10 mouse cellular contexts compared by ENCODE assay signal in genomic region chr2:25364313-25364712, GRCm38 (mm10). TPM values are rescaled to one million over a fixed set of nuclear protein-coding genes. Genes with fewer than 3 reads are reported as not detected.
DNase-seq lines count a peak whose midpoint lies in the region; ATAC-seq and TF ChIP-seq lines count a peak whose summit lies in the region.
"Had no signal": no experiment of that assay in that cellular context is flagged by ENCODE, and none has a peak within 500 bp of the region (broad histone marks: within the 10 kb centered on the region; RNA-seq: fewer than 3 reads in every experiment).

No protein-coding gene starts in this region.

- H3K9me3 ChIP-seq in forebrain, embryonic 10.5 days, result no peaks in the 10 kb centered on the region
- H3K9me3 ChIP-seq in forebrain, postnatal 0 days (ENCODE audit: low read length), result no peaks in the 10 kb centered on the region
- no peaks in the 10 kb centered on the region for H3K9me3 ChIP-seq in heart, postnatal 0 days (replicated peaks; ENCODE audit: control insufficient read depth, low read length)

- peaks cover 14% of the 10 kb centered on the region for H3K4me1 ChIP-seq in forebrain, embryonic 10.5 days
- no peaks in the 10 kb centered on the region; the same call in 1 of the 2 replicates for H3K4me1 ChIP-seq in forebrain, postnatal 0 days (ENCODE audit: insufficient read depth)
- peaks cover 15% of the 10 kb centered on the region for H3K4me1 ChIP-seq in lung, adult 2 months (ENCODE audit: control insufficient read depth, insufficient read depth, low read length)
- peaks cover 12% of the 10 kb centered on the region for H3K4me1 ChIP-seq in heart, postnatal 0 days (ENCODE audit: control insufficient read depth, insufficient read depth)

- H3K4me3 ChIP-seq in forebrain, embryonic 10.5 days, result peak overlapping the region; percentile 69; the same call in 1 of the 2 replicates
- H3K4me3 ChIP-seq in forebrain, postnatal 0 days (ENCODE audit: low read depth, low read length), result no peak overlapping the region
- peak overlapping the region; percentile 7 for H3K4me3 ChIP-seq in lung, adult 2 months (replicated peaks; ENCODE audit: extremely low read depth, low read depth, low read length)
- H3K4me3 ChIP-seq in heart, postnatal 0 days (ENCODE audit: low read depth, low read length), result no peak overlapping the region
- H3K4me3 ChIP-seq in macrophage (ENCODE audit: inconsistent target), result peak overlapping the region; percentile 94

- no peak for TF ChIP-seq CTCF in forebrain, postnatal 0 days (IDR thresholded peaks at IDR 0.05; ENCODE audit: low read depth)
- TF ChIP-seq CTCF in lung, adult 2 months (IDR thresholded peaks at IDR 0.05; ENCODE audit: insufficient read depth, low read length), result no peak
- TF ChIP-seq CTCF in heart, postnatal 0 days (IDR thresholded peaks at IDR 0.05; ENCODE audit: low read depth), result no peak

- no peak overlapping the region for H3K4me2 ChIP-seq in forebrain, postnatal 0 days (ENCODE audit: low read depth)
- peak overlapping the region; percentile 100; the same call in 1 of the 2 replicates for H3K4me2 ChIP-seq in heart, postnatal 0 days (ENCODE audit: low read depth, low read length)

- TF ChIP-seq EP300 in heart, postnatal 0 days (IDR thresholded peaks at IDR 0.05; ENCODE audit: low read depth), result no peak

- peaks cover 52% of the 10 kb centered on the region for H3K27me3 ChIP-seq in forebrain, embryonic 10.5 days (ENCODE audit: poor library complexity, severe bottlenecking)
- H3K27me3 ChIP-seq in forebrain, postnatal 0 days (ENCODE audit: insufficient read depth, low read length), result peaks cover 6% of the 10 kb centered on the region; the same call in 1 of the 2 replicates
- H3K27me3 ChIP-seq in heart, postnatal 0 days (ENCODE audit: control insufficient read depth, insufficient read depth, low read length), result peaks cover 6% of the 10 kb centered on the region; the same call in 1 of the 2 replicates

- no peak overlapping the region for H3K27ac ChIP-seq in forebrain, embryonic 10.5 days
- H3K27ac ChIP-seq in forebrain, postnatal 0 days (ENCODE audit: low read depth, low read length), result no peak overlapping the region
- no peak overlapping the region for H3K27ac ChIP-seq in heart, postnatal 0 days (ENCODE audit: low read depth)
- H3K27ac ChIP-seq in macrophage, result peak overlapping the region; percentile 81

- WGBS in forebrain, embryonic 10.5 days, result 90% methylated on average over 4 of the region's 4 CpGs
- whole genome bisulfite sequencing in forebrain, postnatal 0 days, result 86% methylated on average over 4 of the region's 4 CpGs
- 87% methylated on average over 4 of the region's 4 CpGs for WGBS in lung, adult 2 months
- WGBS in heart, postnatal 0 days, result 93% methylated on average over 4 of the region's 4 CpGs
- 89% methylated on average over 4 of the region's 4 CpGs for WGBS in macrophage (ENCODE audit: missing documents)

- peaks cover 39% of the 10 kb centered on the region for H3K79me2 ChIP-seq in macrophage (ENCODE audit: inconsistent target)

- DNase-seq in forebrain, embryonic 10.5 days (ENCODE audit: extremely low spot score, low spot score), result no peak
- no peak for DNase-seq in forebrain, postnatal 0 days
- no peak for DNase-seq in lung, adult 2 months
- DNase-seq in lung, postnatal 10 days, result no peak
- DNase-seq in heart, postnatal 0 days (ENCODE audit: low spot score), result no peak
- DNase-seq in left cerebral cortex, adult 18-20 months (ENCODE audit: low spot score in 2 of 2), result no peak
- DNase-seq in layer of hippocampus, postnatal 10 days (ENCODE audit: low spot score in 2 of 2), result no peak
- DNase-seq: cerebellum, postnatal 10 days; layer of hippocampus, postnatal 36 days had no signal

- no peak for ATAC-seq in forebrain, postnatal 0 days
- ATAC-seq in heart, postnatal 0 days (ENCODE audit: insufficient read depth, low read depth), result no peak

- no peaks in the 10 kb centered on the region for H3K36me3 ChIP-seq in forebrain, embryonic 10.5 days (replicated peaks)
- no peaks in the 10 kb centered on the region for H3K36me3 ChIP-seq in forebrain, postnatal 0 days (ENCODE audit: insufficient read depth)
- 0 out of 2 replicates have a peak, but pooled peaks cover 12% of the 10 kb centered on the region for H3K36me3 ChIP-seq in heart, postnatal 0 days (replicated peaks; ENCODE audit: control insufficient read depth, insufficient read depth, low read length)
- peaks cover 43% of the 10 kb centered on the region for H3K36me3 ChIP-seq in macrophage (ENCODE audit: inconsistent target)

- no peak overlapping the region for H3K9ac ChIP-seq in forebrain, postnatal 0 days
- 0 out of 2 replicates have a peak overlapping the region, but pooled peaks have one; percentile 57 for H3K9ac ChIP-seq in heart, postnatal 0 days (replicated peaks; ENCODE audit: low read depth, low read length)

- TF ChIP-seq POLR2A in lung, adult 2 months (IDR thresholded peaks at IDR 0.05; ENCODE audit: borderline replicate concordance, extremely low read depth, low read depth, low read length), result no peak

RNA-seq across cellular contexts. Expression of gene Uap1l1, which starts 1.2 kb away (rescaled TPM):
- 7.3 and 7.9 TPM in 2 replicates for polyA plus RNA-seq in forebrain, embryonic 10.5 days (2016; fragmentation: Nextera tagmentation; extraction: Ambion mirVana)
- 4.1 and 5.2 TPM in 2 replicates for total RNA-seq in forebrain, postnatal 0 days (2014; rRNA removed)
- polyA plus RNA-seq in forebrain, postnatal 0 days (2015; fragmentation: Nextera tagmentation; extraction: Ambion mirVana), result 10.4 and 11.9 TPM in 2 replicates
- polyA plus RNA-seq in lung, adult 2 months (2012; rRNA removed), result 59.5 and 65.3 TPM in 2 replicates
- 1.3 and 10.9 TPM in 2 replicates for total RNA-seq in heart, postnatal 0 days (2014; rRNA removed; ENCODE audit: low replicate concordance)
- polyA plus RNA-seq in heart, postnatal 0 days (2015; fragmentation: Nextera tagmentation; extraction: Ambion mirVana), result 13.0 and 14.3 TPM in 2 replicates
- 100 to 1,000 TPM in 17 of 26 experiments, 10 to 100 TPM in 9; 48.0 to 345 (median 127) TPM for total RNA-seq in macrophage (2018; cell fraction: chromatin; rRNA removed)
- 100 to 1,000 TPM; 115 to 202 (median 152) TPM for total RNA-seq in macrophage (2018; cell fraction: cytosol; rRNA removed)
- 100 to 1,000 TPM in 23 of 26 experiments, 10 to 100 TPM in 3; 84.1 to 302 (median 139) TPM for total RNA-seq in macrophage (2018; cell fraction: nucleus; rRNA removed)
- polyA plus RNA-seq in macrophage (2018), result 55.8 to 128 TPM (median 119 TPM) in 3 replicates
- 10 to 100 TPM; 17.3 to 21.6 TPM for total RNA-seq in left cerebral cortex, adult 18-20 months (2021)
- 10 to 100 TPM; 11.2 to 11.5 TPM for total RNA-seq in layer of hippocampus, postnatal 10 days (2021)

RNA-seq across cellular contexts. Expression of gene Sapcd2, which starts 7.8 kb away (rescaled TPM):
- 93.7 and 96.1 TPM in 2 replicates for polyA plus RNA-seq in forebrain, embryonic 10.5 days (2016; fragmentation: Nextera tagmentation; extraction: Ambion mirVana)
- total RNA-seq in forebrain, postnatal 0 days (2014; rRNA removed), result 13.2 and 13.9 TPM in 2 replicates
- 9.5 and 12.7 TPM in 2 replicates for polyA plus RNA-seq in forebrain, postnatal 0 days (2015; fragmentation: Nextera tagmentation; extraction: Ambion mirVana)
- 5.5 and 6.3 TPM in 2 replicates for polyA plus RNA-seq in lung, adult 2 months (2012; rRNA removed)
- total RNA-seq in heart, postnatal 0 days (2014; rRNA removed; ENCODE audit: low replicate concordance), result 14.0 and 26.1 TPM in 2 replicates
- 5.6 and 6.4 TPM in 2 replicates for polyA plus RNA-seq in heart, postnatal 0 days (2015; fragmentation: Nextera tagmentation; extraction: Ambion mirVana)
- 1 to 10 TPM in 5 of 26 experiments, under 1 TPM in 3, not detected in 18; 0.45 to 7.4 (median 1.5) TPM for total RNA-seq in macrophage (2018; cell fraction: chromatin; rRNA removed)
- under 1 TPM in 13 of 26 experiments, not detected in 13; 0.09 to 0.47 (median 0.22) TPM for total RNA-seq in macrophage (2018; cell fraction: cytosol; rRNA removed)
- 1 to 10 TPM in 4 of 26 experiments, under 1 TPM in 4, not detected in 18; 0.24 to 3.3 (median 1.0) TPM for total RNA-seq in macrophage (2018; cell fraction: nucleus; rRNA removed)
- 0.13 to 0.73 TPM in 2 of 3 replicates, not detected in the other for polyA plus RNA-seq in macrophage (2018)
- 1 to 10 TPM; 1.4 to 1.8 TPM for total RNA-seq in left cerebral cortex, adult 18-20 months (2021)
- total RNA-seq in layer of hippocampus, postnatal 10 days (2021), result 10 to 100 TPM; 16.0 to 18.3 TPM

RNA-seq across cellular contexts. Expression of gene Dpp7, which starts 8.2 kb away (rescaled TPM):
- polyA plus RNA-seq in forebrain, embryonic 10.5 days (2016; fragmentation: Nextera tagmentation; extraction: Ambion mirVana), result 17.6 and 21.8 TPM in 2 replicates
- total RNA-seq in forebrain, postnatal 0 days (2014; rRNA removed), result 17.4 and 21.7 TPM in 2 replicates
- polyA plus RNA-seq in forebrain, postnatal 0 days (2015; fragmentation: Nextera tagmentation; extraction: Ambion mirVana), result 15.3 and 19.8 TPM in 2 replicates
- polyA plus RNA-seq in lung, adult 2 months (2012; rRNA removed), result 33.6 and 36.4 TPM in 2 replicates
- total RNA-seq in heart, postnatal 0 days (2014; rRNA removed; ENCODE audit: low replicate concordance), result 9.0 and 13.2 TPM in 2 replicates
- 4.3 and 4.6 TPM in 2 replicates for polyA plus RNA-seq in heart, postnatal 0 days (2015; fragmentation: Nextera tagmentation; extraction: Ambion mirVana)
- total RNA-seq in macrophage (2018; cell fraction: chromatin; rRNA removed), result 100 to 1,000 TPM in 21 of 26 experiments, 10 to 100 TPM in 5; 80.5 to 340 (median 152) TPM
- total RNA-seq in macrophage (2018; cell fraction: cytosol; rRNA removed), result 100 to 1,000 TPM in 12 of 26 experiments, 10 to 100 TPM in 14; 67.2 to 160 (median 93.4) TPM
- total RNA-seq in macrophage (2018; cell fraction: nucleus; rRNA removed), result 100 to 1,000 TPM; 104 to 338 (median 159) TPM
- polyA plus RNA-seq in macrophage (2018), result 101 to 192 TPM (median 107 TPM) in 3 replicates
- total RNA-seq in left cerebral cortex, adult 18-20 months (2021), result 10 to 100 TPM; 30.4 to 38.7 TPM
- total RNA-seq in layer of hippocampus, postnatal 10 days (2021), result 10 to 100 TPM; 21.2 to 28.0 TPM

RNA-seq across cellular contexts. Expression of gene Entpd2, which starts 31.4 kb away (rescaled TPM):
- polyA plus RNA-seq in forebrain, embryonic 10.5 days (2016; fragmentation: Nextera tagmentation; extraction: Ambion mirVana), result 0.11 TPM in 1 of 2 replicates, not detected in the other
- total RNA-seq in forebrain, postnatal 0 days (2014; rRNA removed), result 8.2 and 13.5 TPM in 2 replicates
- 14.2 and 18.2 TPM in 2 replicates for polyA plus RNA-seq in forebrain, postnatal 0 days (2015; fragmentation: Nextera tagmentation; extraction: Ambion mirVana)
- polyA plus RNA-seq in lung, adult 2 months (2012; rRNA removed), result 18.4 and 18.6 TPM in 2 replicates
- total RNA-seq in heart, postnatal 0 days (2014; rRNA removed; ENCODE audit: low replicate concordance), result 7.9 and 44.8 TPM in 2 replicates
- 3.5 and 4.2 TPM in 2 replicates for polyA plus RNA-seq in heart, postnatal 0 days (2015; fragmentation: Nextera tagmentation; extraction: Ambion mirVana)
- total RNA-seq in macrophage (2018; cell fraction: chromatin; rRNA removed), result not detected
- under 1 TPM in 9 of 26 experiments, not detected in 17; 0.06 to 0.19 (median 0.10) TPM for total RNA-seq in macrophage (2018; cell fraction: cytosol; rRNA removed)
- total RNA-seq in macrophage (2018; cell fraction: nucleus; rRNA removed), result not detected
- 0.07 TPM in 1 of 3 replicates, not detected in the others for polyA plus RNA-seq in macrophage (2018)
- 10 to 100 TPM; 13.6 to 13.8 TPM for total RNA-seq in left cerebral cortex, adult 18-20 months (2021)
- 10 to 100 TPM; 26.1 to 26.6 TPM for total RNA-seq in layer of hippocampus, postnatal 10 days (2021)

RNA-seq across cellular contexts. Expression of gene Man1b1, which starts 32.2 kb away (rescaled TPM):
- polyA plus RNA-seq in forebrain, embryonic 10.5 days (2016; fragmentation: Nextera tagmentation; extraction: Ambion mirVana), result 53.5 and 58.9 TPM in 2 replicates
- 54.0 and 66.1 TPM in 2 replicates for total RNA-seq in forebrain, postnatal 0 days (2014; rRNA removed)
- 35.5 and 43.8 TPM in 2 replicates for polyA plus RNA-seq in forebrain, postnatal 0 days (2015; fragmentation: Nextera tagmentation; extraction: Ambion mirVana)
- polyA plus RNA-seq in lung, adult 2 months (2012; rRNA removed), result 14.4 and 18.1 TPM in 2 replicates
- 20.1 and 41.2 TPM in 2 replicates for total RNA-seq in heart, postnatal 0 days (2014; rRNA removed; ENCODE audit: low replicate concordance)
- polyA plus RNA-seq in heart, postnatal 0 days (2015; fragmentation: Nextera tagmentation; extraction: Ambion mirVana), result 18.8 and 19.5 TPM in 2 replicates
- total RNA-seq in macrophage (2018; cell fraction: chromatin; rRNA removed), result 10 to 100 TPM; 23.3 to 76.9 (median 48.7) TPM
- total RNA-seq in macrophage (2018; cell fraction: cytosol; rRNA removed), result 10 to 100 TPM; 28.2 to 49.8 (median 39.9) TPM
- 10 to 100 TPM; 35.6 to 72.3 (median 52.7) TPM for total RNA-seq in macrophage (2018; cell fraction: nucleus; rRNA removed)
- 36.0 to 43.5 TPM (median 43.4 TPM) in 3 replicates for polyA plus RNA-seq in macrophage (2018)
- 10 to 100 TPM; 62.1 to 62.2 TPM for total RNA-seq in left cerebral cortex, adult 18-20 months (2021)
- 10 to 100 TPM; 51.3 to 59.8 TPM for total RNA-seq in layer of hippocampus, postnatal 10 days (2021)

Comparison
In these comparisons a context has a peak if more than half of its experiments do, and no peak if none do; other contexts are left out.
1. H3K4me3 ChIP-seq: peak in forebrain, embryonic 10.5 days (single experiment), lung, adult 2 months (single experiment) and macrophage (single experiment); none in forebrain, postnatal 0 days (single experiment) and heart, postnatal 0 days (single experiment).